Mouse (Mus musculus) liver, postnatal 0 days (tissue): ENCODE data around the gene Stat3.

Experiments
- CTCF ChIP-seq: sonication (generic); IDR thresholded peaks from 2 replicates; pipeline ENCODE4 v1.5.1; 2016; ENCODE audit warnings: antibody characterized with exemption, low read depth
- EP300 ChIP-seq: IDR thresholded peaks from 2 replicates; pipeline ENCODE4 v1.6.1; 2016; ENCODE audit warnings: antibody characterized with exemption, low read depth, mild to moderate bottlenecking

DNA sequence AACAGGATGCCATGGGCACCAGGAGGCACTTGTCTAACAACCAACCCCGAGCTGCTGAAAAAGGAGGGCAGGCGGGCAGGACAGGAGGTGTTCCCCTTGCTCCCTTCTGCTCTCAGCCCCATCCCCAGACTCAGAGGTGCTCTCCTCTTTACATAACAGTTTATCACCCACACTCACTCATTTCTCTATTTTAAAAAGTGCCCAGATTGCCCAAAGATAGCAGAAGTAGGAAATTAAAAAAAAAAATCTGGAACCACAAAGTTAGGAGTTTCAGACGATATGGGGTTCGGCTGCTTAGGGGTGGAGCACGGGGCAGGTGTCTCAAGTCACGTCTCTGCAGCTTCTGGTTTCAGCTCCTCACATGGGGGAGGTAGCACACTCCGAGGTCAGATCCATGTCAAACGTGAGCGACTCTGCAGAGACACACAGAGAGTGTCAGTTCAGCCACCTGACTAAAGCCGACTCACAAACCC lies 51.0 kb downstream of the Stat3 start:
- no peak for TF ChIP-seq CTCF
- no peak for TF ChIP-seq EP300
